Mouse (Mus musculus): ENCODE results near the gene Abcd1. TPM values are rescaled to one million over a fixed set of nuclear protein-coding genes. Genes with fewer than 3 reads are reported as not detected.

The Abcd1 gene
- total and polyA plus RNA-seq, 3 experiments: 25.4 to 32.9 (median 29.7) TPM

DNA sequence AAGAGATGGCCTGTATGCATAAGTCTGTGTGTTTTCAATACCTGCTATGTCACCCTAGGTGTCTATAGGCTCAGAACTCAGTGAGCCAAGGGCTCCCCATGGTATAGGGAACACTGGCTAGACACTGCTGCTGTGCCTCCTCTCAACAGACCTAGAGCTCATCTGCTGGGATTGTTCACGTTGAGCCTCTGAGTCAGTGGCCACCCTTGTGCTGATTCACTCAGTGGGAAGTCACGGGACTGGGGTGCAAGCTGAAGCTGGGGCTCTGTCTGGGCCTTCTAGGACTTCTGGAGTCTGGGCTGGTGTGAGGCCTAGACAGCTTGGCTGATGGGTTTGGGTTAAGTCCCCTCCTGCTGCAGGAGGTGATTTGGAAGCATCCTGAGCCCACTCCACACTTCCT, 41.2 kb upstream of the Abcd1 start:
- Histone ChIP-seq H3K36me3 (ENCODE audit: control insufficient read depth, insufficient read depth, low read length) (peaks cover 2% of the 10 kb centered on the region; the same call in 1 of the 2 replicates), H3K27me3 (ENCODE audit: control insufficient read depth, insufficient read depth, low read length) (no peaks in the 10 kb centered on the region), H3K79me2 (replicated peaks; ENCODE audit: control insufficient read depth, insufficient read depth, low read length) (no peaks in the 10 kb centered on the region), H3K4me1 (ENCODE audit: control insufficient read depth, insufficient read depth, low read length) (peaks cover 4% of the 10 kb centered on the region), H3K9ac (ENCODE audit: low read depth, low read length) (peak overlapping the region; percentile 95; the same call in 1 of the 2 replicates), H3K4me3 (peak overlapping the region; percentile 57; the same call in 1 of the 2 replicates), H3K27ac (no peak overlapping the region; the same call in 1 of the 2 replicates)
- WGBS: 46% methylated on average over 2 of the region's 2 CpGs
- TF ChIP-seq CTCF (IDR thresholded peaks at IDR 0.05) (no peak), EP300 (IDR thresholded peaks at IDR 0.05; ENCODE audit: insufficient read depth, low read depth, low read length) (no peak), POLR2A (IDR thresholded peaks at IDR 0.05; ENCODE audit: insufficient read depth, low read depth, low read length) (no peak)
- DNase-seq: no peak
- intact Hi-C loops (cut with DNase I): loop anchor here (2.0 kb wide), 1 partner anchor 16 kb away; no protein-coding TSS in a partner anchor

DNA sequence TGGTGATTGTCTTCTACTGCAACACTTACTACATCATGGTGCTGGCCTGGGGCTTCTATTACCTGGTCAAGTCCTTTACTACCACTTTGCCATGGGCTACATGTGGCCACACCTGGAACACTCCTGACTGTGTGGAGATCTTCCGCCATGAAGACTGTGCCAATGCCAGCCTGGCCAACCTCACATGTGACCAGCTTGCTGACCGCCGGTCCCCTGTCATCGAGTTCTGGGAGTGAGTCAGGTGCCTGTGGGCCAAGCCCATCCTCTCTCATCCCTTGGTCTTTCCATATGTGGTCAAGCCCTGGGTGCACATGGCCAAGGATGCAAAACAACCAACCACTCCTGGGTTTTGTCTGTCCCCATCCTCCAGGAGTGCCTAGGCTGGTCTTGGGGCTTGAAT, 39.7 kb upstream of the Abcd1 start:
- Histone ChIP-seq H3K9ac (ENCODE audit: low read depth, low read length) (no peak overlapping the region), H3K27ac (no peak overlapping the region), H3K4me3 (no peak overlapping the region), H3K27me3 (ENCODE audit: control insufficient read depth, insufficient read depth, low read length) (no peaks in the 10 kb centered on the region), H3K36me3 (ENCODE audit: control insufficient read depth, insufficient read depth, low read length) (peaks cover 2% of the 10 kb centered on the region; the same call in 1 of the 2 replicates), H3K79me2 (replicated peaks; ENCODE audit: control insufficient read depth, insufficient read depth, low read length) (no peaks in the 10 kb centered on the region), H3K4me1 (ENCODE audit: control insufficient read depth, insufficient read depth, low read length) (peaks cover 4% of the 10 kb centered on the region)
- TF ChIP-seq CTCF (IDR thresholded peaks at IDR 0.05): no peak
- no peak for TF ChIP-seq POLR2A (IDR thresholded peaks at IDR 0.05; ENCODE audit: insufficient read depth, low read depth, low read length)
- no peak for TF ChIP-seq EP300 (IDR thresholded peaks at IDR 0.05; ENCODE audit: insufficient read depth, low read depth, low read length)
- intact Hi-C loops (cut with DNase I): no loop called here
- WGBS: 83% methylated on average over 4 of the region's 4 CpGs
- no peak for DNase-seq

DNA sequence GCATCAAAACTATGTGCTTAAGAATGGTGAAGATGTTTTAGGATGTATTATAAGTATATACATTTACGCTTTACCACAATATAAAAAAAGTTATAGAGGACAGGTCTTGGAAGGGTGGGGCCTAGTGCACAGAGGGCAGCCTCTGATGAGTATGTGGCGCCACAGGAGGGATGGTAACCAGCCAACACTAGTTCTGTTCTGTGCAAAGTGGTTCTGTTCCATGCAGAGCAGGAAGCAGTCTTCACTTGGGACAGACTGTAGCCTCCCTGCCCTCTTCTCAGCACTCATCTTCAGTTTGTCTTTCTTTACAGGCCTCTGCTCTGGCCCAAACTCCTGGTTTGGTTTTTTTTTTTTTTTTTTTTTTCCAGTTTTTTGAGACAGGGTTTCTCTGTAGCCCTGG, 32.2 kb upstream of the Abcd1 start:
- Histone ChIP-seq H3K27me3 (ENCODE audit: control insufficient read depth, insufficient read depth, low read length) (no peaks in the 10 kb centered on the region), H3K36me3 (ENCODE audit: control insufficient read depth, insufficient read depth, low read length) (peaks cover 6% of the 10 kb centered on the region; the same call in 1 of the 2 replicates)
- 85% methylated on average over 2 of the region's 2 CpGs for WGBS

DNA sequence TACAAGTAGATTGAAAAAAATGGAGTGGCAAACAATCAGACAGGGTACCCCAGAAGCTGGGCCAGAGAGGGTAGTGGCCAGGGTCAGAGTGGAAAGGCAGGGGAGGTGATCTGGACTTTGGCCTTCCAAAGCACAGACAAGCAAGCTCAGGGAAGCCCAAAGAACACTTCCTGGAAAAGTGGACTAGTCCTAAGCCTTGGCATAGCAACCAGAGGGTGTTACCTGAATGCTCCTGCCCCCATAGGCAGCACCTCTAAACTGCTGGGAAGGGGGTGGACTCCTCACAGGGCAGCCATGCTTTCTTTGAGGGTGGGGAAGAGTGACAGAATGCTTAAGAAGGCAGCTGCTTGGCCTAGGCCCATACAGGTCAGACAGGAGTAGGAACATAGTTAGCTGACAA, 31.4 kb upstream of the Abcd1 start:
- Histone ChIP-seq H3K27ac (peak overlapping the region; percentile 74), H3K4me1 (ENCODE audit: control insufficient read depth, insufficient read depth, low read length) (peaks cover 6% of the 10 kb centered on the region), H3K27me3 (ENCODE audit: control insufficient read depth, insufficient read depth, low read length) (no peaks in the 10 kb centered on the region), H3K36me3 (ENCODE audit: control insufficient read depth, insufficient read depth, low read length) (peaks cover 6% of the 10 kb centered on the region; the same call in 1 of the 2 replicates), H3K9ac (ENCODE audit: low read depth, low read length) (no peak overlapping the region), H3K79me2 (replicated peaks; ENCODE audit: control insufficient read depth, insufficient read depth, low read length) (no peaks in the 10 kb centered on the region), H3K4me3 (no peak overlapping the region)
- TF ChIP-seq POLR2A (IDR thresholded peaks at IDR 0.05; ENCODE audit: insufficient read depth, low read depth, low read length): no peak
- TF ChIP-seq CTCF (IDR thresholded peaks at IDR 0.05): no peak
- TF ChIP-seq EP300 (IDR thresholded peaks at IDR 0.05; ENCODE audit: insufficient read depth, low read depth, low read length): no peak
- intact Hi-C loops (cut with DNase I): no loop called here
- DNase-seq: no peak

More for the DNA sequence above, 32.2 kb upstream of the Abcd1 start:
- no peak overlapping the region for H3K4me3 ChIP-seq
- H3K79me2 ChIP-seq (replicated peaks; ENCODE audit: control insufficient read depth, insufficient read depth, low read length): no peaks in the 10 kb centered on the region
- TF ChIP-seq CTCF (IDR thresholded peaks at IDR 0.05) (no peak), POLR2A (IDR thresholded peaks at IDR 0.05; ENCODE audit: insufficient read depth, low read depth, low read length) (no peak), EP300 (IDR thresholded peaks at IDR 0.05; ENCODE audit: insufficient read depth, low read depth, low read length) (no peak)
- no peak overlapping the region for H3K9ac ChIP-seq (ENCODE audit: low read depth, low read length)
- peaks cover 6% of the 10 kb centered on the region for H3K4me1 ChIP-seq (ENCODE audit: control insufficient read depth, insufficient read depth, low read length)
- no peak for DNase-seq
- intact Hi-C loops (cut with DNase I): no loop called here
- H3K27ac ChIP-seq: no peak overlapping the region

DNA sequence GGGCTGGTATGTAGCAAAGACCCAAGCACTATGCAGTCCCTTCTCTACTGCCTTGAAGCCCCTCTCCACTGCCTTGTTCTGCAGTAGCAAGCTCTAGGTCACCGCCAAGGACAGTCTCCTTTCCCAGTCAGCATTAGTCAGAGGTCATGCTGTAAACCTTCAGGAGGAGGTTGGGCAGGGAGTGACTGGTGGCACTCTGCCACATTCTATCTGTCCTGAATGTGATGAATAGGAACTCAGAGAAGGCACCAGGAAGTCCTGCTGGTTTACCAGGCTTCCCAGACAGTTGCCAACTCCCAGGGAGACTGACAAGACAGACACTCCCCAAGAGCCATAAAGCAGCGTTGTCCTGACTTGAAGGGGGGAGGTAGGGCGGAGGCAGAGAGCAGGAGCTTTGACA, 30.8 kb upstream of the Abcd1 start:
- H3K4me3 ChIP-seq: no peak overlapping the region
- H3K27ac ChIP-seq: peak overlapping the region; percentile 74
- DNase-seq: peak in 1 of 2 experiments; percentile 50
- no peaks in the 10 kb centered on the region for H3K79me2 ChIP-seq (replicated peaks; ENCODE audit: control insufficient read depth, insufficient read depth, low read length)
- intact Hi-C loops (cut with DNase I): no loop called here
- TF ChIP-seq EP300 (IDR thresholded peaks at IDR 0.05; ENCODE audit: insufficient read depth, low read depth, low read length) (no peak), POLR2A (IDR thresholded peaks at IDR 0.05; ENCODE audit: insufficient read depth, low read depth, low read length) (no peak), CTCF (IDR thresholded peaks at IDR 0.05) (no peak)
- H3K27me3 ChIP-seq (ENCODE audit: control insufficient read depth, insufficient read depth, low read length): no peaks in the 10 kb centered on the region
- H3K4me1 ChIP-seq (ENCODE audit: control insufficient read depth, insufficient read depth, low read length): peaks cover 6% of the 10 kb centered on the region
- H3K9ac ChIP-seq (ENCODE audit: low read depth, low read length): no peak overlapping the region
- 40% methylated on average over 3 of the region's 3 CpGs for WGBS
- peaks cover 6% of the 10 kb centered on the region; the same call in 1 of the 2 replicates for H3K36me3 ChIP-seq (ENCODE audit: control insufficient read depth, insufficient read depth, low read length)

DNA sequence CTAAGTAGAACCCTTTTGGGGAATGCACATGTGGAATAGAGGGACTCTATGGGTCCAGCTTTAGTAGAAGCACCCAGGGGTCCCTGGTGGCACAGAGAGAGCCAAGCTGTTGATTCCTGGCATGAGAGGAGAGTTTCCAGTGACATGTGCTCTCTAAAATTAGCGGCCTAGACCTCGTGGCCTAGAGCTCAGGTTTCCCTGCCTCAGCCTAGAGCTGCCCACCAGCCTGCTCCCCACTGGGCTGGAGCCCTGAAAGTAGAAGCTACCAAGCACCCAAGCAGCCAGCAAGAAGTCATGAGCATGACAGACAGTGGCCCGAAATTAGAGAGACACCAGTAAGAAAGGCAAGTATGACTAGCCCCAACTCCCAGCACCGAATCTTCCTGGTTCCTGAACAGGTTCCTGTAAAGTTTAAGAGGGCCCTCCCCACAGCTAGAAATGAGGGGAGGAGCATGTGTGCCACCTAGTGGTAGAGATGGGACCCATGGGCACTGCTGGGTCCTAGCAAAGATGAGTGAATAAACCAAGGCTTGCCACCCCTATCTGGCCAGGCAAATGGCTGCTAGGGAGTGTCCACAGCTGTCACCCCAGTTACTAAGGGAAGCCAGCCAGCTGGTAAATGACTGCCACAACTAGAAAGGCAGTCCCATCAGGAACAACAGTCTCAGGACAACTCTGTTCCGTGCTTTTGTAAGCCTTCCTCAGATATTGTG, 25.3 kb upstream of the Abcd1 start:
- H3K9ac ChIP-seq (ENCODE audit: low read depth, low read length): peak overlapping the region; percentile 54
- peak; percentile 58 to 63 for DNase-seq
- H3K4me1 ChIP-seq (ENCODE audit: control insufficient read depth, insufficient read depth, low read length): peaks cover 4% of the 10 kb centered on the region
- 49% methylated on average over 5 of the region's 5 CpGs for WGBS
- TF ChIP-seq EP300 (IDR thresholded peaks at IDR 0.05; ENCODE audit: insufficient read depth, low read depth, low read length): 0 out of 2 replicates have a peak, but pooled peaks have one; percentile 18
- TF ChIP-seq POLR2A (IDR thresholded peaks at IDR 0.05; ENCODE audit: insufficient read depth, low read depth, low read length): 0 out of 2 replicates have a peak, but pooled peaks have one; percentile 24
- peak; percentile 81 for TF ChIP-seq CTCF (IDR thresholded peaks at IDR 0.05)
- peak overlapping the region; percentile 66 for H3K27ac ChIP-seq
- intact Hi-C loops (cut with DNase I): loop anchor here (2.0 to 5.0 kb wide), 2 partner anchors 16 to 639 kb away; no protein-coding TSS in a partner anchor
- H3K36me3 ChIP-seq (ENCODE audit: control insufficient read depth, insufficient read depth, low read length): 0 out of 2 replicates have a peak, but pooled peaks cover under 1% of the 10 kb centered on the region
- no peak overlapping the region for H3K4me3 ChIP-seq
- no peaks in the 10 kb centered on the region for H3K79me2 ChIP-seq (replicated peaks; ENCODE audit: control insufficient read depth, insufficient read depth, low read length)
- H3K27me3 ChIP-seq (ENCODE audit: control insufficient read depth, insufficient read depth, low read length): no peaks in the 10 kb centered on the region
